Mouse (Mus musculus) lung, adult 10 weeks (tissue): Measurements from ENCODE around the gene Npw. TPM values are rescaled to one million over a fixed set of nuclear protein-coding genes. Genes with fewer than 3 reads are reported as not detected.

ENCODE experiments used
- polyA plus RNA-seq: library from polyadenylated mRNA; stranded (reverse); fragments of 350-450 nt; fragmentation: Illumina TruSeq; extraction: RNeasy Lipid Tissue Mini Kit (QIAGEN cat#74804); gene quantifications from one replicate; pipeline ENCODE4 v1.2.3, GENCODE M21; 2014; ENCODE audit warnings: low read depth, low replicate concordance; ENCODE audit not compliant: insufficient read depth

Npw gene
- polyA plus RNA-seq = 29.8 TPM

DNA sequence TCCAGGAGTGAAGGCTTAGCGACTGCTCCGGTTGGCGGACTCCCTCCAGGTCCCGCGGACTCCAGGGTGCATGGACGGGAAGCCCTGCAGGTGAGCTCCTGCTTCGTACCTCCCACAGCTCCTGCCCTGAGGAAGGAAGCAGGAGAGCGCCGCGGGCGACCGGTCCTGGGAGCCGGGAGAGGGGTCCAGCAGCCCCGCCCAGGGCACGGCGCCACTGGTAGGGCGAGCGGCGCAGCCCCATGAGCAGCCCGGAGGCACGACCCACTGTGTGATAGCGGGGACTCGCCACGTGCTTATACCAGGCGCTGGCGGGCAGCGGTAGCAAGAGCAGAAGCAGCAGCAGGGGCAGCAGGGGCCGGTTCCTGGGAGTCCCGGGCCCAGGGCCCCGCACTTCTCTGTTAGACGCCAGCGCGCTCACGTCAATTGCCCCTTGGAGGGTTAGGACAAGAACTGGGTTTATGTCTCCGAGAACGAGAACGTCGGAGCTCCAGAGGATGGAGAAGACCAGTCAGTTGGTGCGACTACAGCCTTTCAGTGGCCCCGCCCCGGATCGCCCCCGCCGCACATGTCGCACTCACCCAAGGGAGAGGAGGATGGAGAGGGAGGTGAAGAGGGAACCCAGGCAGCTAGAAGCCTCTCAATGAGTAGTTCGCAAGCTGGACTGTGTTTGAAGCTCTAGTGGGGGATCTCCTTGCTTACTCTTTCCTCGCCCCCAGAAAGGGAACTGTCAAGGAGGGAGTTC, at the start of gene Npw:
Npw (minus strand) TSS at position 441 of the 742 bp plus-strand sequence.

DNA sequence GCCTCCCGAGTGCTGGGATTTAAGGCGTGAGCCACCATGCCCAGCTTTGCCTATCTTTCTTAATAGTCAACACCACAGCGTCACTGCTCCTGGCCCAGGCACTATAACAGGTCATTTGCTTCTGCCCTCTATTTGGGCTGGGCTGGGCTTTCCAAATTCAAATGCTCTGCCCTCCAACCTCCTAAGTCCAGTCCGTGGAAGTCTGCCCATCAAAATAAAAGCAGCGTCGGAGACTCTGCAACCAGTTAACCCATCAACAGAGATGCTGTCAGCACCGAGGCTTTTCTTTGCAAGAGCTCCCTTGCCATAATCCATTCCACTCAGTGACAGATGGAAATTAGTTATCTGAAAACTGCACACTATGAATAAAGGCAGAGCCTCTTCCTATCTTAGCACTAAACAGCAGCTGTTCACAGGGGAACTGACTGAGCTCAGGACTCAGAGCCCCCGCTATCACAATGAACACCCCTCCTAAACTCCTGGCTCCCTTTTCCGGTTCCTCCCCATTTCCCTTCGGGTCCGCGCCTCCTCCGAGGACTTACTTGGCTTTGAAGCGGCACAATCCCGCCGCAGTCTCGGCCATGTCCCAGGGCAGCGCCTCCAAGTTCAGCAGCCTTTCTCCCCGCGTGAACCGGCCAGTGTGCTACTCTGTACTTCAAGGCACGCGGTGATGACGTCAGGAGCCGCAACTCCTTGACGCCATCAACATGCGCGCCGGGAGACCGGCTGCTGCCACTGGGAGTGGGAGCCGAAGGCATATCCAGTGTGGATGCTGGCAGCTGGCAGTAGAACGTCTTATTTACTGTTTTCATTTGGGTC, 48.9 kb upstream of the Npw start, which contains the start of gene Tbl3:
Tbl3 (minus strand) TSS at position 679 of the 819 bp plus-strand sequence.

DNA sequence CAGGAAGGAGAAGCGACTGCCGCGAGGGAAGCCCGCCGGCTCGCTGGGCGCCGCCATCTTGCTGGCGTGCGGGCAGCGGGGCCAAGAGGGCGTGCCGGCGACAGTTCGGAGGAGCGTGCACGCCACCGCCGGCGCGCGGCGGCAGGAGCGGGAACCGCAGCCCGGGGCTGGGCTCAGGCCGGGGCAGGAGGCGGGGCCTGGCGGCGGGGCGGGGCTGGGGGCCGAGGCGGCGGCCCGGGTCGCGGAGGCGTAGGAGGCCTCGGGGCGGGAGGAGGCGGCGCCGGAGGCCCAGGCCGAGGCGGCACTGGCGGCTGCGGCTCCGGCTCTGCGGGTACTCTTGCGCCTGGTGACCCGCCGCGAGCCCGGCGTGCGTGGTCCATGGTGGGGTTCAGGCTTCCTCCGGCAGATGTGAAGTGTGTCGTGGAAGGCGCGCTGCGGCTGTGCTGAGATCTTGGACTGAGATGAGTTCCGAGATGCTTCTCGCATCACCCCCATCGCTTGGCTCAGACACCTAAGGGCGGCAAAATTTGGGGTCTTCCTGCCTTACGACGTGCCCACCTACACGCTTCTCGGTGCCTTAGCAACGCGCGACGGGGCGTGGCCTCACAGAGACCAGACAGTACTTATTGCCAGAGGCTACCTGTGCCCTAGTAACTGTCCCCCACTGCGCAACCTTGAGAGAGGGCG, 37.9 kb upstream of the Npw start, which contains the start of the genes Gfer and Noxo1:
Gfer (minus strand) TSS at position 146 of the 687 bp plus-strand sequence.
Noxo1 (plus strand) TSS at position 224 of the 687 bp plus-strand sequence.

DNA sequence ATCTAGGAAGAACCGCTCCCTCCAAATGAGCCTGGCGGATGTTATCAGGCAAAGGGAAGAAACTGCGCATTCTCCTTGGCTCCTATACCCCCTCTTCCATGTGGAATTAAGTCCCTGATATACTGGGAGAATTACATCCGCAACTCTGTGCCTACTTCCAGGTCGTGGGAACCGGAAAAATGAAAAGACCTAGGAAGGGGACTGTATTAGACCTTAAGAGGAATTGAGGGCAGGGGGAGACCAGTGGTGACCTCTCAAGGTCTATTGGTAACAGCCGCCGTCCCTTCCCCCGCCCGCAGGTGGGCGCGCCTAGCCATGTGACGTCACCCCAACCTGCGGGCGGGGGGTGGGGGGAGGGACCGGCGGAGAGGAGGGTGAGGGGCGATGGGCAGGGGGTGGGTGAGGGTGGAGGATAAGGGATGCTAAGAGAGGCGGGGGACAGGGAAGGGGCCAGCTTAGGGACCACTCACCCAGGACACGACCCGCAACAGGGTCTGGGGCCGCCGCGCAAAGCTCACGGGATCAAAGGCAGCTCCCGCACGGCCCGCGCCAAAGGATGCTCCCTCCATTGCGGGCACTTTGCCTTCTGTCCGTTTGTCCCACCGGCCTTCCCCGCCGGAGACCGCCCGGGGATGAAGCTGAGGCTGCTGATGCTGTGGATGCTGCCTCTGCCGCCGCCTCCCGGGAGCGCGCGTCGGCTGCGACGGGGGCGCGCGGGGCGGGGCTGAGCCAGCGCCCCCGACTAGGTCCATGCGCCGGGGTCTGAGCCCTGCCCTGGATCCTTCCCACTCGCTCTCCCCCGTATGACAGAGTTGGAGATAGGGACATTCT, 31.2 kb upstream of the Npw start, which contains the start of gene Syngr3:
Syngr3 (minus strand) TSS at position 705 of the 831 bp plus-strand sequence.

DNA sequence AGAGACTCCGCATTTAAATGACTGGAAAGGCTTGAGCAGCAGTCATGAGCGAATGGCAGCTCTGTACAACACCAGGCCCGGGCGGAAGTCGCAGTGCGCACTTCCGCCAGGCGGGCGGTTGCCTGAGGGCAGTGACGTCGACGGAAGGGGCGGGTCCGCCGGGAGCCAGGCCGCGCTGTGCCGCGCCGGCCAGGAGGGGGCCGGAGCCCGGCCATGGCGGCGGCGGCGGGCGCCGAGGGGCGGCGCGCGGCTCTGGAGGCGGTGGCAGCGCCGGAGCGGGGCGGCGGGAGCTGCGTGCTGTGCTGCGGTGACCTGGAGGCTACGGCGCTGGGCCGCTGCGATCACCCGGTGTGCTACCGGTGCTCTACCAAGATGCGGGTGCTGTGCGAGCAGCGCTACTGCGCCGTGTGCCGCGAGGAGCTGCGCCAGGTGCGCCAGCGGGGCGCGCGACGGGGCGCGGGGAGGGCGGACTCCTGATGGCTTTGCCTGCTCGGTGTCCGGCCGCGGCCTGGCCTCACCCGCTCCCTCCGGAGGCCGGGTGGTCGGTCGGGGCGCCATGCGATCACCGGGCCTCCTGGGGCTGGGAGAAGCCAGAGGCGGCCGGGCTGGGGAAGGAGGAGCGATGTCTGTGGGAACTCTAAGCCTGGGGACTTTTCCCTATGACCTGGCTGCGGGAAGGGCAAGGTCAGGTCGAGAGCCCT, 11.4 kb upstream of the Npw start, which contains the start of gene Zfp598:
Zfp598 (plus strand) TSS at position 143 of the 701 bp plus-strand sequence.

DNA sequence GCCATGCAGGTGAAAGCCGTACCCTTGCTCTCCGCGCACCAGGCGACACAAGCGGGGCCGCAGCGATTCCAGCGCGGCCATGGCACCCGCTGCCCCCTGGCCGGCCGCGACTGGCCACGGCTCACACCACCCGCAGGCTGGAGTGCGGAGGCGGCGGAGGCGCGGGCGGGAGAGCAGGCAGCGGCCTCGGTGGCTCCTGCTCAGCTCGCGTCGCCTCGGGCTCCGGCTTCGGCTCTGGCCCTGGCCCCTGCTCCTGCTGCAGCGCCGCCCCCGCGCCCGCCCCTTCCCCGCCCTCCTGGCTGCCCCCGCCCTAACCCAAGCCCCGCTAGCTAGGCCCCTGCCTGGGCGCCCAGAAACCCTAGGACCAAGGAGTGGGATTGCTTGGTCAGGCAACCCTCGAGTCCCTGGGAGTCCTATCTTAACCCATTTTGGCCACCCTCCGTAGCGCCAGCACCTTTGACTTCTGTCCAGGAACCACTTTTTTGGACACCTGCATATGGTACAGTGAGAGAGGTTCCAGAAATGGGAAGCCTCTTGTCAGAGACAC, 8.1 kb downstream of the Npw start, which contains the start of gene Slc9a3r2:
Slc9a3r2 (minus strand) TSS at position 258 of the 547 bp plus-strand sequence.

DNA sequence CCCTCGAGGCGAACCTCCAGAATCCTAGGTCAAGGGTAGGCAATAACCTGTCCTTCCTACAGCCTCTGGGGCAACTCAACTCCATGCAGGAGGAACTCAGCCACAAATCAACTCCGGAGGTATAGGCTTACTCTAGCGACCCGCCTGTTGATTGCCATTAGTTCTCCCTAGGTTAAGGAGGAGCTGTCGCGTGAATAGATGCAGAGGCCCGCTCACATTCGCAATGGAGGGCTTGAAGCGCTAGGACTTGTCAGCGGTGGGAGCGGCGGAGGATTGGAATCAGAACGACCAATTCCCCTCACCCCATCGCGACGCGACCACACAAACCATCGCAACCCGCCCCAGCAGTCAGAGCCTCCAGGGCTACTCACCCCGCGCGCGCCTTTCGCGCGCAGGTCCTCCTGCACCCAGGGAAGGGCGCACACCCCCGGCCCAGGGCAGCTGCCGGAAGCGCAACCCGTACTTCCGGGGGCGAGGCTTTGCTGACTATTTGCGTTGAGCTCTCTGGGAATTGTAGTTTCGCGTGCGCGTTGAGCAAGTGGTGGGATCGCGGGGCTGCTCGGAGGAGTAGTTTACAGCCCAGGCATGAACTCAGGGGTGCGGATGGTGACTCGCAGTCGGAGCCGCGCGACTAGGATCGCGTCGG, 26.0 kb downstream of the Npw start, which contains the start of the genes Tsc2 and Nthl1:
Tsc2 (minus strand) TSS at position 464 of the 646 bp plus-strand sequence.
Nthl1 (plus strand) TSS at position 514 of the 646 bp plus-strand sequence.

Other genes starting within 250 kb of the Npw start
- 55.3 TPM for gene Rnps1, start 243.9 kb downstream of the Npw start, polyA plus RNA-seq
- gene Eci1, start 231.8 kb downstream of the Npw start, polyA plus RNA-seq = 68.8 TPM
- 4.0 TPM for gene Dnase1l2, start 215.4 kb downstream of the Npw start, polyA plus RNA-seq
- 21.7 TPM for gene E4f1, start 188.1 kb downstream of the Npw start, polyA plus RNA-seq
- gene Pgp, start 188.1 kb downstream of the Npw start, polyA plus RNA-seq = 20.4 TPM
- not detected for gene Bricd5, start 184.6 kb downstream of the Npw start, polyA plus RNA-seq
- gene Mlst8, start 179.4 kb downstream of the Npw start, polyA plus RNA-seq = 8.3 TPM
- 0.34 TPM for gene Caskin1, start 169.9 kb downstream of the Npw start, polyA plus RNA-seq
- gene Traf7, start 130.5 kb downstream of the Npw start, polyA plus RNA-seq = 59.5 TPM
- gene Rab26, start 124.2 kb downstream of the Npw start, polyA plus RNA-seq = 0.42 TPM
- 28.6 TPM for gene Pkd1, start 108.6 kb downstream of the Npw start, polyA plus RNA-seq
- gene Tsc2, start 25.8 kb downstream of the Npw start, polyA plus RNA-seq = 60.0 TPM
- 10.0 TPM for gene Nthl1, start 25.8 kb downstream of the Npw start, polyA plus RNA-seq
- gene Slc9a3r2, start 8.1 kb downstream of the Npw start, polyA plus RNA-seq = 287 TPM
- 17.1 TPM for gene Zfp598, start 11.2 kb upstream of the Npw start, polyA plus RNA-seq
- 0.15 TPM for gene Syngr3, start 31.5 kb upstream of the Npw start, polyA plus RNA-seq
- 16.3 TPM for gene Gfer, start 37.7 kb upstream of the Npw start, polyA plus RNA-seq
- 5.1 TPM for gene Noxo1, start 37.8 kb upstream of the Npw start, polyA plus RNA-seq
- gene Tbl3, start 49.2 kb upstream of the Npw start, polyA plus RNA-seq = 18.7 TPM
- not detected for gene Rnf151, start 59.6 kb upstream of the Npw start, polyA plus RNA-seq
- gene Rps2, start 59.7 kb upstream of the Npw start, polyA plus RNA-seq = 1,101 TPM
- gene Ndufb10, start 66.0 kb upstream of the Npw start, polyA plus RNA-seq = 263 TPM
- 1.8 TPM for gene Rpl3l, start 69.4 kb upstream of the Npw start, polyA plus RNA-seq
- gene Msrb1, start 78.2 kb upstream of the Npw start, polyA plus RNA-seq = 138 TPM
- gene Hs3st6, start 94.5 kb upstream of the Npw start, polyA plus RNA-seq = 4.0 TPM
- not detected for gene Meiob, start 145.8 kb upstream of the Npw start, polyA plus RNA-seq
- 45.6 TPM for gene Hagh, start 181.7 kb upstream of the Npw start, polyA plus RNA-seq
- gene Fahd1, start 191.9 kb upstream of the Npw start, polyA plus RNA-seq = 9.0 TPM
- gene Igfals, start 207.5 kb upstream of the Npw start, polyA plus RNA-seq = 1.3 TPM
- 28.8 TPM for gene Nubp2, start 227.9 kb upstream of the Npw start, polyA plus RNA-seq
- 25.7 TPM for gene Spsb3, start 228.2 kb upstream of the Npw start, polyA plus RNA-seq
- 8.2 TPM for gene Eme2, start 236.6 kb upstream of the Npw start, polyA plus RNA-seq
- gene Mrps34, start 236.7 kb upstream of the Npw start, polyA plus RNA-seq = 47.3 TPM
- gene Nme3, start 238.0 kb upstream of the Npw start, polyA plus RNA-seq = 65.8 TPM